In genomic region chr5:37177061-37177460, GRCm38 (mm10) we compare ENCODE assay signal across 18 mouse cellular contexts.
A peak's percentile ranks its signal among the peaks of the same experiment; 100 is the strongest.
DNase-seq lines count a peak whose midpoint lies in the region; ATAC-seq and TF ChIP-seq lines count a peak whose summit lies in the region.
"Had no signal": no experiment of that assay in that cellular context is flagged by ENCODE, and none has a peak within 500 bp of the region (broad histone marks: within the 10 kb centered on the region; RNA-seq: fewer than 3 reads in every experiment).

No protein-coding gene starts in this region.

- no peak overlapping the region for H3K9ac ChIP-seq in hindbrain, embryonic 15.5 days
- H3K9ac ChIP-seq: embryonic facial prominence, embryonic 13.5 days; heart, embryonic 13.5 days; limb, embryonic 12.5 days; liver, embryonic 12.5 days; neural tube, embryonic 15.5 days had no signal

- H3K4me2 ChIP-seq in hindbrain, embryonic 15.5 days: no peak overlapping the region
- H3K4me2 ChIP-seq: embryonic facial prominence, embryonic 13.5 days; heart, embryonic 13.5 days; limb, embryonic 12.5 days; liver, embryonic 12.5 days; neural tube, embryonic 15.5 days had no signal

- H3K4me1 ChIP-seq in hindbrain, embryonic 15.5 days (replicated peaks): no peaks in the 10 kb centered on the region; the same call in 1 of the 2 replicates
- H3K4me1 ChIP-seq in hindbrain, embryonic 10.5 days (replicated peaks): 0 out of 2 replicates have a peak, but pooled peaks cover 4% of the 10 kb centered on the region
- H3K4me1 ChIP-seq: embryonic facial prominence, embryonic 13.5 days; limb, embryonic 12.5 days; liver, embryonic 12.5 days; megakaryocyte, embryonic 14.5 days; neural tube, embryonic 15.5 days had no signal

- no peaks in the 10 kb centered on the region for H3K36me3 ChIP-seq in hindbrain, embryonic 15.5 days
- no peaks in the 10 kb centered on the region for H3K36me3 ChIP-seq in hindbrain, embryonic 10.5 days
- H3K36me3 ChIP-seq: embryonic facial prominence, embryonic 13.5 days; heart, embryonic 13.5 days; limb, embryonic 12.5 days; liver, embryonic 12.5 days; neural tube, embryonic 15.5 days had no signal

- H3K27me3 ChIP-seq in hindbrain, embryonic 15.5 days: no peaks in the 10 kb centered on the region
- H3K27me3 ChIP-seq in hindbrain, embryonic 10.5 days (ENCODE audit: insufficient read depth, poor library complexity, severe bottlenecking): no peaks in the 10 kb centered on the region
- H3K27me3 ChIP-seq: limb, embryonic 12.5 days; liver, embryonic 12.5 days; neural tube, embryonic 15.5 days had no signal

- no peaks in the 10 kb centered on the region for H3K9me3 ChIP-seq in hindbrain, embryonic 15.5 days
- H3K9me3 ChIP-seq in hindbrain, embryonic 10.5 days: no peaks in the 10 kb centered on the region
- H3K9me3 ChIP-seq: embryonic facial prominence, embryonic 13.5 days; liver, embryonic 12.5 days; neural tube, embryonic 15.5 days had no signal

- no peak overlapping the region for H3K4me3 ChIP-seq in hindbrain, embryonic 15.5 days
- no peak overlapping the region for H3K4me3 ChIP-seq in hindbrain, embryonic 10.5 days
- no peak overlapping the region for H3K4me3 ChIP-seq in gastrocnemius, adult 2 months
- H3K4me3 ChIP-seq: embryonic facial prominence, embryonic 13.5 days; heart, embryonic 13.5 days; limb, embryonic 12.5 days; liver, embryonic 12.5 days; megakaryocyte, embryonic 14.5 days; neural tube, embryonic 15.5 days had no signal

- WGBS in hindbrain, embryonic 15.5 days: 66% methylated on average over 7 of the region's 7 CpGs
- 87% methylated on average over 7 of the region's 7 CpGs for WGBS in hindbrain, embryonic 10.5 days

- TF ChIP-seq CTCF in gastrocnemius, adult 2 months (IDR thresholded peaks at IDR 0.05): no peak

- no peak for DNase-seq in hindbrain, embryonic 10.5 days (ENCODE audit: low spot score)
- DNase-seq in left cerebral cortex, postnatal 14 days (ENCODE audit: low spot score in 2 of 2): peak; percentile 60 to 61
- DNase-seq in left cerebral cortex, postnatal 4 days: no peak
- peak; percentile 28 to 37 for DNase-seq in frontal cortex, postnatal 14 days (ENCODE audit: low spot score in 2 of 2)
- DNase-seq in right cerebral cortex, postnatal 25 days: peak; percentile 42
- no peak for DNase-seq in gastrocnemius, adult 2 months
- DNase-seq: cerebellum, adult 9-11 months; heart, postnatal 36 days; kidney, adult 11 months; lung, adult 2 months; thymus, postnatal 36 days had no signal

- 0 out of 2 replicates have a peak overlapping the region, but pooled peaks have one; percentile 42 for H3K27ac ChIP-seq in hindbrain, embryonic 15.5 days (replicated peaks)
- H3K27ac ChIP-seq in hindbrain, embryonic 10.5 days: no peak overlapping the region
- no peak overlapping the region for H3K27ac ChIP-seq in gastrocnemius, adult 2 months
- H3K27ac ChIP-seq: embryonic facial prominence, embryonic 13.5 days; heart, embryonic 13.5 days; limb, embryonic 12.5 days; liver, embryonic 12.5 days; neural tube, embryonic 15.5 days had no signal

- ATAC-seq in hindbrain, embryonic 15.5 days (ENCODE audit: low FRiP score, low read depth): no peak
- ATAC-seq: liver, embryonic 12.5 days had no signal

- intact Hi-C loops in left cerebral cortex, postnatal 14 days (cut with DNase I): loop anchor here (2.0 kb wide), 1 partner anchor 66 kb away; no protein-coding TSS in a partner anchor
- intact Hi-C loops in left cerebral cortex, postnatal 4 days (cut with DNase I): no loop called here
- intact Hi-C loops in gastrocnemius, adult 2 months (cut with DNase I): no loop called here

Comparison
In these comparisons a context has a peak if more than half of its experiments do, and no peak if none do; other contexts are left out.
1. DNase-seq: peak in left cerebral cortex, postnatal 14 days (2 of 2), frontal cortex, postnatal 14 days (2 of 2) and right cerebral cortex, postnatal 25 days (single experiment); none in hindbrain, embryonic 10.5 days (single experiment), left cerebral cortex, postnatal 4 days (single experiment) and gastrocnemius, adult 2 months (single experiment).